Mouse (Mus musculus): ENCODE measurements around the gene Man1c1. TPM values are rescaled to one million over a fixed set of nuclear protein-coding genes. Genes with fewer than 3 reads are reported as not detected.
A peak's percentile ranks its signal among the peaks of the same experiment; 100 is the strongest.

Gene Man1c1
- polyA plus RNA-seq, 1 experiment from 2014 or later: 1.2 TPM

DNA sequence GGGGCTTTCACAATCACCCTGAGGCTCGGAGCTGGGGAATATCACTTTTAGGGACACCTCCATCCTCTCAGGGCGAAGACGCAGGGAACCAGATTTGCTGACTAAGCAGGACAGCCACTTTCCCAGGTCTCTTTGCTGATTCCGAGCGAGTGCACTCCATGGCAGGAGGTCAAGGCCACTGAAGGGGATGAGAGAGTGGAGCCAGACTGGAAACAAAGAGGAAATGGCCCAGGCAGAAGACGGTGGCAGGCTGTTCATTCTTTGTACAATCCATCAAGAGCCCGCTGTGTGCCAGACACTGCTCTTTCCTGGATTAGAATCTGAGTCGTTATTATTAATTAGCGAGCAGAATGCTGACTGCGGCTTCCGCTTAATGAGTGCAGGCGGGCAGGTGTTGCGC lies 70.1 kb downstream of the Man1c1 start:
- no peak overlapping the region for H3K4me2 ChIP-seq
- H3K27me3 ChIP-seq: no peaks in the 10 kb centered on the region
- no peak overlapping the region for H3K9ac ChIP-seq
- H3K9me3 ChIP-seq (replicated peaks): no peaks in the 10 kb centered on the region
- peaks cover 5% of the 10 kb centered on the region for H3K4me1 ChIP-seq (replicated peaks)
- no peak overlapping the region for H3K4me3 ChIP-seq (replicated peaks)
- ATAC-seq (ENCODE audit: low read depth) (no peak), DNase-seq (no peak)
- WGBS (ENCODE audit: insufficient replicate concordance): 70% methylated on average over 13 of the region's 13 CpGs
- H3K36me3 ChIP-seq: no peaks in the 10 kb centered on the region
- H3K27ac ChIP-seq: no peak overlapping the region

DNA sequence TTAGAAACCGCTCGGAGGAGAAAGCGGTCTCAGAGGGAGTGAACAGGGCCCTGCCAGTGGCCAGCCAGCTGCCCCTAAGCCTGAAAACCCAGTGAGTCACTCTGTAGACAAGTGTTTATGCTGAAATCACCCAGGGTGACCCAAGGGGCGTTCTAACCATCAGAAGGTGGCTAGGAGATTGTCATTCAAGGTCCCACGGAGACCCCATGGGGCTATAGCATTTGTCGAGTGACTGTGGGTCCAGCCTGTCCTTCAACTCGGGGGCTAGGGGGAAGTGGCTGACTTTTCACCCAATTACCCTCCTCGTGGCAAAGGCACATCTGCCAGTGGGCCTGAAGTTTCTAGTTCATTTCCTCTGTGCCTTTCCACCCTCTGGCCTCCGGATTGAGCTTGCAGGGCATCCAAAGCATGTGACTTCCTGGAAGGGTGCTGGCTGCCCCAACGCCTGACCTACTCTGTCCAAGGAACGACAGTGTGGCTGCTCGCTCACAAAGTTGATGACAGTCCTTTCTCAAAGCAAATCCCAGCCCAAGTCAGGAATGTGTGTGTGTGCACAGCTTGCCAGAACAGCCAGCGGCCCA lies 71.9 kb downstream of the Man1c1 start:
- no peaks in the 10 kb centered on the region for H3K27me3 ChIP-seq
- H3K9ac ChIP-seq: no peak overlapping the region
- DNase-seq (no peak), ATAC-seq (ENCODE audit: low read depth) (no peak)
- H3K4me1 ChIP-seq (replicated peaks): peaks cover 17% of the 10 kb centered on the region
- no peak overlapping the region for H3K4me3 ChIP-seq (replicated peaks)
- H3K36me3 ChIP-seq: no peaks in the 10 kb centered on the region
- WGBS (ENCODE audit: insufficient replicate concordance): 40% methylated on average over 13 of the region's 13 CpGs
- no peak overlapping the region for H3K4me2 ChIP-seq
- peak overlapping the region; percentile 55 for H3K27ac ChIP-seq
- no peaks in the 10 kb centered on the region for H3K9me3 ChIP-seq (replicated peaks)

- WGBS (ENCODE audit: insufficient replicate concordance): 77% methylated on average over 14 of the region's 14 CpGs
- Histone ChIP-seq H3K4me1 (replicated peaks) (peaks cover 17% of the 10 kb centered on the region), H3K9me3 (replicated peaks) (no peaks in the 10 kb centered on the region), H3K4me3 (replicated peaks) (no peak overlapping the region), H3K9ac (no peak overlapping the region), H3K27ac (peak overlapping the region; percentile 55; the same call in 1 of the 2 replicates), H3K36me3 (no peaks in the 10 kb centered on the region), H3K27me3 (no peaks in the 10 kb centered on the region), H3K4me2 (no peak overlapping the region)
- ATAC-seq (ENCODE audit: low read depth) (no peak), DNase-seq (no peak)
Measured at GRCm38 (mm10) chr4:134631471-134632130, 72.5 kb downstream of the Man1c1 start.

GRCm38 (mm10) chr4:134628575-134629384 lies 75.3 kb downstream of the Man1c1 start:
- Histone ChIP-seq H3K27ac (no peak overlapping the region), H3K4me3 (replicated peaks) (no peak overlapping the region), H3K36me3 (no peaks in the 10 kb centered on the region), H3K4me2 (no peak overlapping the region), H3K4me1 (replicated peaks) (peaks cover 29% of the 10 kb centered on the region), H3K9ac (no peak overlapping the region), H3K9me3 (replicated peaks) (no peaks in the 10 kb centered on the region), H3K27me3 (no peaks in the 10 kb centered on the region)
- 43% methylated on average over 10 of the region's 10 CpGs for WGBS (ENCODE audit: insufficient replicate concordance)
- DNase-seq (no peak), ATAC-seq (ENCODE audit: low read depth) (no peak)

DNA sequence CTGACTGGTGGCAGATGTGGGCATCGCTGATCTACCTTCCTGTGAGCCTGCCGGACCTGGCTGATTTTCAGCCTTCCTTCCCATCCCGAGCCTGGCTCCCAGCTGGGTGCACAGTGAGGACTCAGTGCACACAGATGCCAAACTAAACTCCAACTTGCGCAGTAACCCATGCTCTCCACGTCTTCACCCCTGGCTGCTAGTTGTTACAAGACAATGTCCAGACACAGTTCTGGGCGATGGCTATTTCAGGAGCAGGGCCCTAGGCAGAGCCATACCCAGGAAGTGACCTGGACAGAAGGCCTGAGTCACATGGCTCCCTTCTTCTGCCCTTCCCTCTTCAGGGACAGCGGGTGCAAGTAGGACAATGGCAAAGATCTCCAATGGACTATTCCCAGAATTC lies 76.0 kb downstream of the Man1c1 start:
- no peak overlapping the region for H3K27ac ChIP-seq
- no peak overlapping the region for H3K9ac ChIP-seq
- no peak for DNase-seq
- no peaks in the 10 kb centered on the region for H3K9me3 ChIP-seq (replicated peaks)
- peaks cover 30% of the 10 kb centered on the region for H3K4me1 ChIP-seq (replicated peaks)
- H3K36me3 ChIP-seq: no peaks in the 10 kb centered on the region
- 63% methylated on average over 7 of the region's 7 CpGs for WGBS (ENCODE audit: insufficient replicate concordance)
- no peak for ATAC-seq (ENCODE audit: low read depth)
- no peaks in the 10 kb centered on the region for H3K27me3 ChIP-seq
- no peak overlapping the region for H3K4me2 ChIP-seq
- no peak overlapping the region for H3K4me3 ChIP-seq (replicated peaks)

DNA sequence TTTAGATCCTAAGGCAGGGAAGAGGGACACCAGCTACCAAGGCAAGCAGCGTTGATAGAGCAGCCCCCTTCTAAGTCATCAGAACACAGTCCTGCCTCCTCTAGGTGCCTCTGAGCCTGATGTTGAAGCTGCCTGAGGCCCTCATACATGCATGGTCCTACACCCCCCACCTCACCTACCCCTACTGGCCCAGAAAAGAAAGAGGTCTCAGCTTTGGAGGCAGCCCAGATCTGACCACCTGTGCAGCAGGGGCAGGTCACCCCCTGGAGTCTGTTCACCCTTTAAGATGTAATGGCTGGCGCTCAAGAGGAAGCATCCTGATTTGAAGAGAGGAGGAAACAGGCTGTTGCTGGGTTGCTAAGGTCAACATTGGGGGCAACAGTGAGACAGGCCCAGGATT lies 77.2 kb downstream of the Man1c1 start:
- Histone ChIP-seq H3K4me3 (replicated peaks) (no peak overlapping the region), H3K27me3 (no peaks in the 10 kb centered on the region), H3K9ac (no peak overlapping the region), H3K4me1 (replicated peaks) (peaks cover 27% of the 10 kb centered on the region), H3K9me3 (replicated peaks) (no peaks in the 10 kb centered on the region), H3K36me3 (no peaks in the 10 kb centered on the region), H3K27ac (no peak overlapping the region), H3K4me2 (no peak overlapping the region)
- WGBS (ENCODE audit: insufficient replicate concordance): 68% methylated on average over 2 of the region's 2 CpGs
- DNase-seq (no peak), ATAC-seq (ENCODE audit: low read depth) (no peak)

DNA sequence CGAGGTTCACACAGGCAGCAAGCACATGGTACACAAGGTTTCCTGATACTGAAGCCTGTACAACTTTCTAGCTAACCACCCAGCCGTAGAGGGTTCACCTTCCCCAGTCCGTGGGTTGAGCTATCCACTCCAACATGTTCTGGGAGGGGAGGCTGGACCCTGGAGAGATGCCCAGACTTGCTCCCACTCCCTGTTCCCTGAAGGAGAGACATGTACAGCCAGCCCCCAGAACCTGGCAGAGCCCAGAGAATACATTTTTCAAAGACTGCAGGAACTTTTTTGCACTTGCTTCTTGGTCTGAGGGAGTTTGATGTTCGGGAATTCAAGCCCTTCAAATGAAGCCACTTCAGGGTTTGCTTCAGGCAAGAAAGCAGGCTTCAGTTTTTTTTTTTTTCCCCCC lies 77.7 kb downstream of the Man1c1 start:
- WGBS (ENCODE audit: insufficient replicate concordance): 68% methylated on average over 4 of the region's 4 CpGs
- no peak overlapping the region for H3K4me2 ChIP-seq
- no peak overlapping the region for H3K4me3 ChIP-seq (replicated peaks)
- no peak overlapping the region for H3K27ac ChIP-seq
- no peak for DNase-seq
- no peaks in the 10 kb centered on the region for H3K9me3 ChIP-seq (replicated peaks)
- H3K4me1 ChIP-seq (replicated peaks): peaks cover 27% of the 10 kb centered on the region
- H3K9ac ChIP-seq: no peak overlapping the region
- ATAC-seq (ENCODE audit: low read depth): no peak
- no peaks in the 10 kb centered on the region for H3K36me3 ChIP-seq
- H3K27me3 ChIP-seq: no peaks in the 10 kb centered on the region

GRCm38 (mm10) chr4:134624109-134624862 lies 79.8 kb downstream of the Man1c1 start:
- Histone ChIP-seq H3K27ac (no peak overlapping the region; the same call in 1 of the 2 replicates), H3K4me3 (replicated peaks) (no peak overlapping the region), H3K4me1 (replicated peaks) (peaks cover 27% of the 10 kb centered on the region), H3K36me3 (no peaks in the 10 kb centered on the region), H3K4me2 (no peak overlapping the region), H3K27me3 (no peaks in the 10 kb centered on the region), H3K9ac (no peak overlapping the region), H3K9me3 (replicated peaks) (no peaks in the 10 kb centered on the region)
- WGBS (ENCODE audit: insufficient replicate concordance): 35% methylated on average over 14 of the region's 14 CpGs
- ATAC-seq (ENCODE audit: low read depth) (no peak), DNase-seq (no peak)

GRCm38 (mm10) chr4:134621695-134622094 lies 82.4 kb downstream of the Man1c1 start:
- no peak overlapping the region for H3K9ac ChIP-seq
- no peak overlapping the region for H3K4me3 ChIP-seq (replicated peaks)
- DNase-seq (no peak), ATAC-seq (ENCODE audit: low read depth) (no peak)
- WGBS (ENCODE audit: insufficient replicate concordance): 48% methylated on average over 9 of the region's 9 CpGs
- no peaks in the 10 kb centered on the region for H3K9me3 ChIP-seq (replicated peaks)
- H3K27ac ChIP-seq: no peak overlapping the region
- H3K4me2 ChIP-seq: no peak overlapping the region
- no peaks in the 10 kb centered on the region for H3K27me3 ChIP-seq
- H3K4me1 ChIP-seq (replicated peaks): peaks cover 15% of the 10 kb centered on the region
- H3K36me3 ChIP-seq: no peaks in the 10 kb centered on the region

GRCm38 (mm10) chr4:134620246-134620645 lies 83.8 kb downstream of the Man1c1 start:
- WGBS (ENCODE audit: insufficient replicate concordance): 75% methylated on average over 8 of the region's 8 CpGs
- no peak overlapping the region for H3K27ac ChIP-seq
- no peak overlapping the region for H3K4me2 ChIP-seq
- DNase-seq (no peak), ATAC-seq (ENCODE audit: low read depth) (no peak)
- peaks cover 15% of the 10 kb centered on the region for H3K4me1 ChIP-seq (replicated peaks)
- no peak overlapping the region for H3K4me3 ChIP-seq (replicated peaks)
- H3K9me3 ChIP-seq (replicated peaks): no peaks in the 10 kb centered on the region
- H3K27me3 ChIP-seq: no peaks in the 10 kb centered on the region
- no peaks in the 10 kb centered on the region for H3K36me3 ChIP-seq
- H3K9ac ChIP-seq: no peak overlapping the region

DNA sequence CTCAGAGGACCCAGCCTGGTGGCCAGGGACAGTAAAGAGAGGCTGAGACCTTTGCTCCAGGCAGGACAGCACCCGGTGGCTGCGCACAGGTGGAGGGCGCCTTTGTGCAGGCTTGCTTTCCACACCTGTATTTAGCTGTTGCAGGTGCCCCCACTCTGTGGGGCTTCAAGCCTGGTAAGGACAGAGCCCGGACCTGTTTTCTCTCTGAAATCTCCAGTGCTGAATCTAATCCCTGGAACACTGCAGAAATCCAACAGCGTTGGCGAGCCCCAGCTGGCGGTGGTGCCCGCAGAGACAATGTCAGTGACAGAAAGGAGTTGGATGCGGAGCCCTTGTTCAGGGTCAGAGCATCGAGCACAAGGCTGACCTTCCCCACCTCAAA lies 84.6 kb downstream of the Man1c1 start:
- Histone ChIP-seq H3K9me3 (replicated peaks) (no peaks in the 10 kb centered on the region), H3K4me1 (replicated peaks) (peaks cover 7% of the 10 kb centered on the region), H3K27ac (no peak overlapping the region), H3K36me3 (no peaks in the 10 kb centered on the region), H3K4me3 (replicated peaks) (no peak overlapping the region), H3K9ac (no peak overlapping the region), H3K4me2 (no peak overlapping the region), H3K27me3 (no peaks in the 10 kb centered on the region)
- no peak for DNase-seq
- 78% methylated on average over 10 of the region's 10 CpGs for WGBS (ENCODE audit: insufficient replicate concordance)
- ATAC-seq (ENCODE audit: low read depth): no peak

All from liver, embryonic 13.5 days (tissue).